Mouse (Mus musculus) heart, embryonic 14.5 days (tissue): ENCODE measurements around the gene Tmtc2. TPM values are rescaled to one million over a fixed set of nuclear protein-coding genes. Genes with fewer than 3 reads are reported as not detected.

ENCODE experiments used
- ATAC-seq: fragments of 200-750 bp; cut with Nextera tagmentation; 2 replicates; pipeline ENCODE4 v1.8.0; 2017; ENCODE audit warnings: low read depth, moderate TSS enrichment; ENCODE audit not compliant: insufficient number of reproducible peaks, insufficient read depth, low FRiP score
- H3K27ac ChIP-seq, 2 experiments: fragments of 200-500 bp in 1 of 2; fragments of 300-500 bp in 1 of 2; sonication (generic) in 1 of 2; replicated peaks in 1 of 2; 2 replicates each; pipeline ENCODE4 v1.5.1; 2012 to 2014; ENCODE audit warnings: low read depth in 2 of 2, low read length in 2 of 2, control low read depth in 1 of 2, mild to moderate bottlenecking in 1 of 2, mixed read lengths in 1 of 2; ENCODE audit not compliant: control insufficient read depth in 1 of 2, insufficient read depth in 1 of 2
- H3K27me3 ChIP-seq: fragments of 300-500 bp; sonication (generic); 2 replicates; pipeline ENCODE4 v1.6.1; 2014; ENCODE audit warnings: mild to moderate bottlenecking, low read length, control low read depth; ENCODE audit not compliant: control insufficient read depth, insufficient read depth
- H3K36me3 ChIP-seq: fragments of 300-500 bp; sonication (generic); 2 replicates; pipeline ENCODE4 v1.6.1; 2014; ENCODE audit warnings: mild to moderate bottlenecking, control low read depth, low read length, mixed read lengths; ENCODE audit not compliant: control insufficient read depth, insufficient read depth
- H3K4me1 ChIP-seq, 2 experiments: fragments of 200-500 bp in 1 of 2; fragments of 300-500 bp in 1 of 2; sonication (generic) in 1 of 2; 2 replicates each; pipeline ENCODE4 v1.6.1; 2012 to 2014; ENCODE audit warnings: low read length in 2 of 2, control low read depth in 1 of 2, mixed read lengths in 1 of 2; ENCODE audit not compliant: control insufficient read depth in 2 of 2, insufficient read depth in 2 of 2
- H3K4me2 ChIP-seq: fragments of 300-500 bp; sonication (generic); 2 replicates; pipeline ENCODE4 v1.6.1; 2014; ENCODE audit warnings: mild to moderate bottlenecking, low read length
- H3K4me3 ChIP-seq, 2 experiments: fragments of 200-500 bp in 1 of 2; fragments of 300-500 bp in 1 of 2; sonication (generic) in 1 of 2; 2 replicates each; pipeline ENCODE4 v1.5.1; 2012 to 2014; ENCODE audit warnings: low read length in 2 of 2, mild to moderate bottlenecking in 2 of 2, control low read depth in 1 of 2, low read depth in 1 of 2, moderate library complexity in 1 of 2; ENCODE audit not compliant: control insufficient read depth in 1 of 2, insufficient read depth in 1 of 2
- H3K9ac ChIP-seq: fragments of 300-500 bp; sonication (generic); 2 replicates; pipeline ENCODE4 v1.6.1; 2014; ENCODE audit warnings: mild to moderate bottlenecking, low read length
- H3K9me3 ChIP-seq: fragments of 300-500 bp; sonication (generic); 2 replicates; pipeline ENCODE4 v1.6.1; 2016; ENCODE audit warnings: low read length, control low read depth; ENCODE audit not compliant: control insufficient read depth
- WGBS: fragments of 180-500 bp; shearing (Covaris S2); extraction: QIAGEN DNeasy Blood & Tissue Kit; methylation state at CpG from one replicate; pipeline ENCODE4 v1.1.7; 2014; 5-methylcytosine and 5-hydroxymethylcytosine counted together
- polyA plus RNA-seq: library from polyadenylated mRNA; unstranded; fragments of >200 nt; fragmentation: Nextera tagmentation; extraction: Ambion mirVana; gene quantifications from 2 replicates; pipeline ENCODE4 v1.2.1, GENCODE M21; 2014

Tmtc2 gene
- polyA plus RNA-seq, 1 experiment from 2014 or later = 3.3 TPM

DNA sequence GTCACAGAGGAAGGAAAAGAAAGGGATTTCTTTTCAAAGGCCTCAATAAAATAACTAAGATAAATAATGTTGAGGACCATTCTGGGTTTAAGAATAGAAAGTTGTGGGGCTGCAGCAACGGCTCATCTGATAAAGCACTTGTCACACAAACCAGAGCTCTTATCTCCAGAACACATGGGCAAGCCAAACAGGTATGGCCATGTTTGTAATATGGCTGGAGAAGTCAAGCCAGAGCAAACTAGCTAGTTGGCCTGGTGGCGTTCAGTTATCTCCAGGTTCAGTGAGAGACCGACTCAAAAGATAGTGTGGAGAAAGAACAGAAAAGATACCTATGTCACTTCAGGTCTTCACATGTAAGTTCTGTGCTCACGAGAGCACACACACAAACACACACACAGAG, 4.7 kb downstream of the Tmtc2 start:
- H3K4me1 ChIP-seq = peaks cover 5 to 19% of the 10 kb centered on the region in 2 experiments; a peak in 2 of 4 replicates
- 51% methylated on average over 4 of the region's 4 CpGs for whole genome bisulfite sequencing
- no peaks in the 10 kb centered on the region for H3K27me3 ChIP-seq
- H3K4me2 ChIP-seq = no peak overlapping the region
- H3K9ac ChIP-seq = no peak overlapping the region
- no peak overlapping the region for H3K27ac ChIP-seq
- H3K4me3 ChIP-seq = no peak overlapping the region
- ATAC-seq = no peak
- no peaks in the 10 kb centered on the region for H3K9me3 ChIP-seq
- no peaks in the 10 kb centered on the region for H3K36me3 ChIP-seq

DNA sequence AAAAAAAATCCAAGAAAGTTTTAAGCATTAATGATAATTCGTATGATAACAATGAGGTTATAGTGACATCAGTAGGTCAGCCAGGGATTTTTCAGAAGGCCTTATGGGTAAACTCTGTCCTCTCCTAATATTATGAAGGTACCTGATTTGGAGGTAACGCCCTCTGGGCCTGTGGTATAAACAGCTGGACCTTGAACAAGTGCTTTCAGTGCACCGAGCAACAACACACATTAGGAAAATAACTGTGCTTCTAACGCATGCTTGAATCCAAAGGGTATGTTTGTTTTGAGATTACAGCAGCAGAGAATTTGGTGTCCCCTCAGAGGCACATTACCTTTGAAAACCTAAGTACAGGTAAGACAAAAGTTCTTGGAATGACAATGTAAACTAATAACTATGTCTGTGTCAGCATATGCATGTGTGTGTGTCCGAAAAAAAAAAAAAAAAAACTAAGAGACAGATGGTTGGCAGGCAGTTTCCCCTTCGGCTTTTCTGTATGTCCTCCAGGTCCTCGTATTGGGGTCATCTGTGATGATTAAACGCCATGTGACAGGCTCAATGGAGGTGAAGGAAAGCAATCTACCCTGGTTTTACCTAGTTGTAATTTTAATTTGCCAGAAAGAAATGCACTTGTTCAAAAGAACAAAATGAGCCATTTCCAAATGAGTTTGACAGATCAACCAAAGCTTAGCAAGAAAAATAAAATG, 6.3 kb downstream of the Tmtc2 start:
- Histone ChIP-seq H3K36me3 (no peaks in the 10 kb centered on the region), H3K9ac (no peak overlapping the region), H3K4me3 (no peak overlapping the region), H3K4me1 (peaks cover 5 to 19% of the 10 kb centered on the region in 2 experiments; a peak in 2 of 4 replicates), H3K27ac (no peak overlapping the region), H3K9me3 (no peaks in the 10 kb centered on the region), H3K4me2 (no peak overlapping the region), H3K27me3 (no peaks in the 10 kb centered on the region)
- WGBS = 84% methylated on average over 8 of the region's 8 CpGs
- ATAC-seq = no peak

DNA sequence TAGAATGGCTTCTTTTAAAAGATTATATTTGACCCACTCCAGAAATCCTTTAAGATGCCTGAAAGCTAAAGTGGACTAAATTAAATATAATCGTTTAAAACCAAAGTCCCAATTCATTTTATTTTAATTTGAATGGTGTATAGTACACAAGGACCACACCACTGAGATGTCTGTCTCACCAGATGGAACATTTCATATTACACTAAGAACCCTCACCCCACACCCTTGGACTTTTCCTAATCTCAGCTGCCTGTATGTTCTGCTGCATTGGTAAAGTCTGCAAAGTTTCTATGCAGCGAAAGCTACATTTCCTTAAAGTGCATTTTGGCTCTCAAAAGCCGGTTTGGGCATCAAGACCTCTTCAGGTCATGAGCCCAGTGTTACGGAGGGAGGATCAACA, 12.7 kb downstream of the Tmtc2 start:
- Histone ChIP-seq H3K9ac (no peak overlapping the region), H3K27me3 (no peaks in the 10 kb centered on the region), H3K4me3 (no peak overlapping the region), H3K4me1 (no peaks in the 10 kb centered on the region), H3K27ac (no peak overlapping the region), H3K4me2 (no peak overlapping the region), H3K36me3 (no peaks in the 10 kb centered on the region), H3K9me3 (no peaks in the 10 kb centered on the region)
- 82% methylated on average over 4 of the region's 4 CpGs for WGBS
- ATAC-seq = no peak

DNA sequence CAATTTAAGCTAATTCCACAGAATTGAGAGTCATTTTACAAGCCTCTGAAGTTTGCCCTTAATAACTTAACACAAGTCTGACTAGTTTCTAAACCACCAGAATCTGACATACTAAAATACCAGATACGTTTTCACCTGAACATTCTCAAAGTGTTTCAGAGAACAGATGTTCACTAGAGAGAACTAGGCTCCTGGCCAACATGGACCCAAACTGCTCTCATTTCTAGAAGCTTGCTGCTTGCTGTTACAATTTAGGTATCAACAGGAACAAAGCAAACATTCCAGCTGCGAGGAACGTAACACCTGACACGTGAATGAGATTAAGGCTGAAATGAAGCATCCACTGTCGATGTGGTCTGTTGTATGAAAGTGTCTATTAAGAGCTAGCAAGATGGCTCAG, 16.7 kb downstream of the Tmtc2 start:
- no peak for ATAC-seq
- Histone ChIP-seq H3K9ac (no peak overlapping the region), H3K4me1 (peaks cover 5 to 8% of the 10 kb centered on the region in 2 experiments; a peak in 3 of 4 replicates), H3K9me3 (no peaks in the 10 kb centered on the region), H3K36me3 (no peaks in the 10 kb centered on the region), H3K4me3 (no peak overlapping the region), H3K27me3 (no peaks in the 10 kb centered on the region), H3K27ac (no peak overlapping the region), H3K4me2 (no peak overlapping the region)
- 69% methylated on average over 5 of the region's 5 CpGs for WGBS

DNA sequence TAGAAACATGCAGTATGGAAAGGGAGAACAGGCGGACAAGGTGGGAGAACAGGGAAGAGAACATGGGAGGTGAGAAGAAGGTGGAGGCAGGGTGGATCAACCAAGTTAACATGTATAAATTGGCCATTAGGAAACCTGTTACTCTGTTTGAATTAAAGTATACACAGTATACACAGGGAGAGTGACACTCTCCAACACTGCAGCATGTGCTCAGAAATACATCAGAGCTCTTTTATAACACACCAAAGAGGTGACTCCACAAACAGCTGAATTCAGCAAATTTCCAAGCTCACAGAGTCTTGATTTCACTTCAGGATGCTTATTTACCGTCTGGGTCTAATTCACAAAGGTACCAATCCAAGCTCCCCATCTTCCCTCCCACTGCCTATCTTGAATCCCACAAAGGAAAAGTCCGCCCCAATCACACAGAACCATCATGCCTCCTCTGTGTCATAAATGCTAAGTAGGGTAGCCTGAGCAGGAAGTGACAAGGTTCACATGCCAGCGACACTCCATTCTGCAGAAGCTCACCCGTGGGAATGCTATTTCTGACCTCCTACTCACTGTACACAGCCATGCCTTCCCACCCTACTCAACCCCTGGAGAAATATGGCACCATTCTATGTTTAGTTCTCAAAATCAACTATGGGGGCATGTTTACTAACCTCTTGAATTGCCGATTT, 17.2 kb downstream of the Tmtc2 start:
- H3K27ac ChIP-seq = no peak overlapping the region
- no peak overlapping the region for H3K4me3 ChIP-seq
- H3K9ac ChIP-seq = no peak overlapping the region
- WGBS = 57% methylated on average over 6 of the region's 6 CpGs
- no peak overlapping the region for H3K4me2 ChIP-seq
- H3K9me3 ChIP-seq = no peaks in the 10 kb centered on the region
- no peaks in the 10 kb centered on the region for H3K27me3 ChIP-seq
- no peak for ATAC-seq
- H3K36me3 ChIP-seq = no peaks in the 10 kb centered on the region
- H3K4me1 ChIP-seq = peaks cover 5 to 8% of the 10 kb centered on the region in 2 experiments; a peak in 3 of 4 replicates

DNA sequence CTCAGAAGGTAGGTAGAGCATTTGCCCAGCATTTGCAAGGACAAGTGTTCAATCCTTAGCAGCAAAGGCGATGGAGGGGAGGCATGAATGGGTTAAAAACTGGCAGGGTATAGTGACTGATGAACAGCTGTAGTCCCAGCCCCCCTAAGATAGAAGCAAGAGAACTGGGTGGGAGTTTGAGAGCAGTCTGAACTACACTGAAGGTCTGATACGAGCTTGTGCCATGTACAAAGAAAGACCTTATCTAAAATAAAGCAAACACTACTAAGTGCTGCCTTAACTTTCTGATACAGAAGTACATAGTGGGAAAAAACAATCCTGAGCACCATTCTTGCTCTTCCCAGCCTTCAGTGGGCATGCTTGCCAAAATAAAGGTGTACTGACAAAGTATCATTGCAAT, 20.1 kb downstream of the Tmtc2 start:
- H3K36me3 ChIP-seq = no peaks in the 10 kb centered on the region
- H3K27me3 ChIP-seq = no peaks in the 10 kb centered on the region
- 48% methylated on average over 2 of the region's 2 CpGs for WGBS
- ATAC-seq = no peak
- no peaks in the 10 kb centered on the region for H3K9me3 ChIP-seq
- peaks cover 5 to 8% of the 10 kb centered on the region in 2 experiments; a peak in 3 of 4 replicates for H3K4me1 ChIP-seq
- H3K4me2 ChIP-seq = no peak overlapping the region
- no peak overlapping the region for H3K27ac ChIP-seq
- no peak overlapping the region for H3K4me3 ChIP-seq
- H3K9ac ChIP-seq = no peak overlapping the region

DNA sequence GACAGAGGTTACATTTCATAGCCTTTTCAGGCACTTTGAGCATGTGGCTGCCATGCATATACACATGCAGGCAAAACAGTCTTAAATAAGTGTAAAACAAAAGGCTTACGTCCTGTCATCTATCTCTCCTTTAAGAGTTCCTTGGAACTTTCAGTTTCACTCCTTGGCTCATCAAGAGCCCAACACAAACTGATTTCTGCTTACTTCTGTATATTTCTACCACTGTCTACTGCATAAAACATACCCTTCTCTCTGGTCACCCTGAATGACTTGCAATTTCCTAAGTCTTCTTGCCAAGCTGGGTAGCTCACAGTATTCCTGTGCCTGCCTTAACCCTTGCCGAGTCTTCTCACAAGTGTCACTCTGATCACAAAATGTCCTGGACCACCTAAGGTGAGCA, 26.2 kb downstream of the Tmtc2 start:
- Histone ChIP-seq H3K4me2 (no peak overlapping the region), H3K4me3 (no peak overlapping the region)

More for the DNA sequence above, 26.2 kb downstream of the Tmtc2 start:
- Histone ChIP-seq H3K4me1 (peaks cover 2 to 4% of the 10 kb centered on the region in 2 experiments; a peak in 2 of 4 replicates), H3K9me3 (no peaks in the 10 kb centered on the region), H3K9ac (no peak overlapping the region), H3K27me3 (no peaks in the 10 kb centered on the region), H3K36me3 (no peaks in the 10 kb centered on the region), H3K27ac (no peak overlapping the region)
- WGBS = 81% methylated on average over 2 of the region's 2 CpGs
- no peak for ATAC-seq
